Mouse (Mus musculus) ES-Bruce4 (cell line): ENCODE measurements around the gene Slc45a1.

Experiments used
- CTCF ChIP-seq: IDR thresholded peaks from one replicate; pipeline ENCODE4 v1.8.1; 2011; ENCODE audit warnings: low read depth, low read length
- EP300 ChIP-seq: IDR thresholded peaks from 2 replicates; pipeline ENCODE4 v1.6.1; 2011; ENCODE audit warnings: low read depth, low read length; ENCODE audit not compliant: insufficient read depth
- POLR2A ChIP-seq: IDR thresholded peaks from one replicate; pipeline ENCODE4 v1.8.1; 2011; ENCODE audit warnings: low read length; ENCODE audit not compliant: insufficient read depth

DNA sequence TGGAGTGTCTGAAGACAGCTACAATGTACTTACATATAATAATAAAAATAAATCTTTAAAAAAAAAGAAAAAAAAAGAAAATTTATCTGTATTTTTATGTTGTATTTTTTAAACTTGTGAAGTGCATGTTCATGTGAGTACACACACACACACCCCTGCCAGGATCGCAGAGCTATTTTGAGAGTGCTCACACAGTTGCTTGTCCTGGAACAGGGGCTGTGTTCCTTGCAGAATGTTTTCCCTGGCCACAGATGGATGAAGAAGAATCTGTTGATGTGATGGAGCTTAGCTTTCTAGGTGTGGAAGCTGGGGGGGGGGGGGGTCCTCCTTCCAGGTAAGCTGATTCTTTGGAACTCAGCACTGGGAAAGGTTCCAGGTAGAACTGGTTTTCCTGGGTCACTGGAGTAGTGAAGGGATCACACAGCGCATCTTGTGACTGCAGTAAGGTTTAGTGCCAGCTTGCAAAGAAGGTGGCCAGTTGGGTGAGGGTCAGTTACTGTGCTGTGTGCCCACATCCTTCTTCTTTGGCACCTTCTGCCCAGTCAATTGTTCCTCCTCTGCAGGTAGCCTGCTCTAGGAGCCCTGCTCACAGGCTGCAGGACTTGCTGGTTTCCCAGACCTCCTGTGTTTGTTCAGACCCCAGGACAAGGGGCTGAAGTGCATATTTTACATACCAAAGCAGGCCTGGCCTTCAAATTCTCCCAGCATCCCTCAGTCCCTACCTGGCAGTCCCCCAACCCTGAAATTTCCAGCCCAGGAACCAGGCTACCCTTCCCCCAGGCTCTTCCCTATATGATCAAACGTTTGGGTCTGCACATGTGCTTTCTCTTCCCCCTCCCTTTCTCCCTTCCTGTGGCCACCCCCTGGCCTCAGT is 52.6 kb downstream of the Slc45a1 start:
- TF ChIP-seq POLR2A: no peak
- no peak for TF ChIP-seq CTCF
- TF ChIP-seq EP300: no peak
